Mouse (Mus musculus) B cell, adult 2 months (primary cell): ENCODE results near the gene Zfp414.
"Not testable (repeated sequence)": the region's sequence is repeated elsewhere in the genome, so short reads cannot be mapped to it uniquely, and the experiment has no call there.

Experiments
- DNase-seq, 2 experiments: peaks; one replicate each; pipeline ENCODE4 v3.0.0; 2022

The Zfp414 gene

GRCm38 (mm10) chr17:33628621-33629486, at the start of gene Zfp414:
Gene Zfp414 (plus strand): TSS chr17:33629090.
- peak; percentile 95 for DNase-seq

GRCm38 (mm10) chr17:33584061-33584460, 44.8 kb upstream of the Zfp414 start:
- DNase-seq, result no peak

GRCm38 (mm10) chr17:33586011-33586410, 42.9 kb upstream of the Zfp414 start:
- no peak for DNase-seq

GRCm38 (mm10) chr17:33597271-33597670, 31.6 kb upstream of the Zfp414 start:
- DNase-seq, result peak; percentile 9 to 20

- DNase-seq, result no peak
Observed at GRCm38 (mm10) chr17:33598506-33598905, 30.4 kb upstream of the Zfp414 start.

- no peak for DNase-seq
Observed at GRCm38 (mm10) chr17:33599836-33600475, 28.9 kb upstream of the Zfp414 start.

GRCm38 (mm10) chr17:33600831-33601230, 28.1 kb upstream of the Zfp414 start:
- no peak for DNase-seq

- DNase-seq, result no peak
Observed at GRCm38 (mm10) chr17:33601947-33602346, 26.9 kb upstream of the Zfp414 start.

GRCm38 (mm10) chr17:33607273-33607672, 21.6 kb upstream of the Zfp414 start:
- DNase-seq, result no peak

- DNase-seq, result no peak
Observed at GRCm38 (mm10) chr17:33610548-33610947, 18.3 kb upstream of the Zfp414 start.

GRCm38 (mm10) chr17:33613726-33614125, 15.2 kb upstream of the Zfp414 start:
- not testable (repeated sequence) for DNase-seq

GRCm38 (mm10) chr17:33627281-33627680, 1.6 kb upstream of the Zfp414 start:
- DNase-seq, result no peak

- DNase-seq, result no peak
Observed at GRCm38 (mm10) chr17:33629487-33630125, 716 bp downstream of the Zfp414 start.

- no peak for DNase-seq
Observed at GRCm38 (mm10) chr17:33630171-33630895, 1.4 kb downstream of the Zfp414 start.

GRCm38 (mm10) chr17:33631236-33631635, 2.3 kb downstream of the Zfp414 start:
- DNase-seq, result no peak

- no peak for DNase-seq
Observed at GRCm38 (mm10) chr17:33631796-33632195, 2.9 kb downstream of the Zfp414 start.

- no peak for DNase-seq
Observed at GRCm38 (mm10) chr17:33637038-33637437, 8.1 kb downstream of the Zfp414 start.

- DNase-seq, result no peak
Observed at GRCm38 (mm10) chr17:33637516-33638276, 8.8 kb downstream of the Zfp414 start, which contains the start of gene Pram1. Gene Pram1 (plus strand): TSS chr17:33638056.

- DNase-seq, result no peak
Observed at GRCm38 (mm10) chr17:33639743-33640142, 10.9 kb downstream of the Zfp414 start.

GRCm38 (mm10) chr17:33644068-33644467, 15.2 kb downstream of the Zfp414 start:
- no peak for DNase-seq

- no peak for DNase-seq
Observed at GRCm38 (mm10) chr17:33645073-33645472, 16.2 kb downstream of the Zfp414 start.
